Mouse (Mus musculus) ES-E14 (cell line): Measurements from ENCODE around the gene Hmces. TPM values are rescaled to one million over a fixed set of nuclear protein-coding genes. Genes with fewer than 3 reads are reported as not detected.

Source experiments
- DNase-seq: peaks from one replicate; pipeline ENCODE4 v3.0.0-alpha.2; 2013; ENCODE audit warnings: low read depth, low spot score
- H3K27ac ChIP-seq: 2 replicates; pipeline ENCODE4 v1.5.1; 2012; ENCODE audit warnings: low read depth, mild to moderate bottlenecking, low read length, moderate library complexity, mixed read lengths; ENCODE audit not compliant: poor library complexity, insufficient read depth, severe bottlenecking
- H3K36me3 ChIP-seq: 2 replicates; pipeline ENCODE4 v1.6.1; 2012; ENCODE audit warnings: mild to moderate bottlenecking, low read length, moderate library complexity, mixed read lengths; ENCODE audit not compliant: control insufficient read depth, poor library complexity, insufficient read depth, severe bottlenecking
- H3K4me1 ChIP-seq, 2 experiments: fragments of 150-350 bp in 1 of 2; sonication (generic) in 1 of 2; 2 replicates each; pipeline ENCODE4 v1.6.1; 2012; ENCODE audit warnings: low read length in 2 of 2, mild to moderate bottlenecking in 1 of 2, mixed read lengths in 1 of 2; ENCODE audit not compliant: control insufficient read depth in 2 of 2, insufficient read depth in 2 of 2, poor library complexity in 1 of 2
- H3K4me3 ChIP-seq, 2 experiments: fragments of 150-350 bp in 1 of 2; sonication (generic) in 1 of 2; 2 replicates each; pipeline ENCODE4 v1.5.1; 2012; ENCODE audit warnings: low read length in 2 of 2, low read depth in 1 of 2, mild to moderate bottlenecking in 1 of 2, mixed read lengths in 1 of 2; ENCODE audit not compliant: insufficient read depth in 1 of 2, poor library complexity in 1 of 2, severe bottlenecking in 1 of 2
- H3K9ac ChIP-seq: 2 replicates; pipeline ENCODE4 v1.6.1; 2012; ENCODE audit warnings: low read depth, mild to moderate bottlenecking, low read length, mixed read lengths; ENCODE audit not compliant: poor library complexity, insufficient read depth, severe bottlenecking
- H3K9me3 ChIP-seq: fragments of 150-350 bp; sonication (generic); 2 replicates; pipeline ENCODE4 v1.6.1; 2012; ENCODE audit warnings: low read depth, mild to moderate bottlenecking, low read length; ENCODE audit not compliant: control insufficient read depth, insufficient read depth
- CHD2 ChIP-seq: IDR thresholded peaks from 2 replicates; pipeline ENCODE4 v1.6.1; 2014; ENCODE audit warnings: mild to moderate bottlenecking, low read depth, low read length, inconsistent platforms
- HCFC1 ChIP-seq: IDR thresholded peaks from 2 replicates; pipeline ENCODE4 v1.6.1; 2012; ENCODE audit warnings: low read length, inconsistent platforms, borderline replicate concordance; ENCODE audit not compliant: insufficient read depth
- MAFK ChIP-seq: IDR thresholded peaks from 2 replicates; pipeline ENCODE4 v1.6.1; 2014; ENCODE audit warnings: mild to moderate bottlenecking, low read depth, low read length, inconsistent platforms; ENCODE audit not compliant: insufficient read depth
- ZC3H11A ChIP-seq: IDR thresholded peaks from 2 replicates; pipeline ENCODE4 v1.6.1; 2012; ENCODE audit warnings: low read depth, mild to moderate bottlenecking, inconsistent platforms, low read length, borderline replicate concordance
- ZNF384 ChIP-seq: IDR thresholded peaks from 2 replicates; pipeline ENCODE4 v1.6.1; 2012; ENCODE audit warnings: low read depth, low read length, inconsistent platforms
- in situ Hi-C, 2 experiments: fragments of 600-800 bp; cut with MboI; formaldehyde crosslinking; loops; one replicate each; pipeline ENCODE4 v1.15.1; 2025; ENCODE audit warnings: low sequenced_read_pairs in 2 of 2, inconsistent platforms in 1 of 2; ENCODE audit not compliant: unreplicated experiment in 2 of 2
- total RNA-seq: library from RNA; depleted of rRNA; stranded (reverse); fragments of 300-350 nt; gene quantifications from 2 replicates; pipeline ENCODE4 v1.2.3, GENCODE M21; 2012; rRNA removed

The Hmces gene
- total RNA-seq, 1 experiment: 61.2 TPM

GRCm38 (mm10) chr6:87981547-87982256, 68.0 kb downstream of the Hmces start, which contains the start of gene H1fx:
Gene H1fx, minus strand, starts transcription at chr6:87981637.
- no peaks in the 10 kb centered on the region for H3K9me3 ChIP-seq
- peak within 1 kb of the TSS; percentile 34; the same call in 1 of the 2 replicates for H3K27ac ChIP-seq
- in situ Hi-C loops: no loop called here
- TF ChIP-seq ZNF384 (no peak), HCFC1 (peak; percentile 63)
- peak; percentile 59 for DNase-seq
- peak within 1 kb of the TSS; percentile 86 for H3K9ac ChIP-seq
- H3K4me3 ChIP-seq: peak within 1 kb of the TSS; percentile 91 to 93
- H3K4me1 ChIP-seq: peaks cover 0 to 7% of the 10 kb centered on the region in 2 experiments; a peak in 1 of 4 replicates
- peaks cover 5% of the 10 kb centered on the region; the same call in 1 of the 2 replicates for H3K36me3 ChIP-seq

GRCm38 (mm10) chr6:87982506-87982905, 68.8 kb downstream of the Hmces start:
- H3K36me3 ChIP-seq: peaks cover 5% of the 10 kb centered on the region; the same call in 1 of the 2 replicates
- H3K27ac ChIP-seq: no peak overlapping the region
- peaks cover 0 to 7% of the 10 kb centered on the region in 2 experiments; a peak in 1 of 4 replicates for H3K4me1 ChIP-seq
- in situ Hi-C loops: no loop called here
- TF ChIP-seq CHD2 (no peak), ZNF384 (no peak), MAFK (no peak), ZC3H11A (no peak), HCFC1 (no peak)
- no peak for DNase-seq
- peak overlapping the region; percentile 74 to 91; a peak in 3 of 4 replicates for H3K4me3 ChIP-seq
- no peaks in the 10 kb centered on the region for H3K9me3 ChIP-seq
- H3K9ac ChIP-seq: peak overlapping the region; percentile 9; the same call in 1 of the 2 replicates

Other genes with a start within 250 kb of the Hmces start
- gene Aplf, start 241.7 kb upstream of the Hmces start, total RNA-seq: 9.1 and 10.4 TPM in 2 replicates
- gene Efcc1, start 183.1 kb upstream of the Hmces start, total RNA-seq: not detected in 2 replicates
- not detected in 2 replicates for gene Gp9, start 135.9 kb upstream of the Hmces start, total RNA-seq
- 1.6 and 2.0 TPM in 2 replicates for gene Rab43, start 101.8 kb upstream of the Hmces start, total RNA-seq
- 2.6 and 5.7 TPM in 2 replicates for gene Gm45140, start 78.1 kb upstream of the Hmces start, total RNA-seq
- gene Isy1, start 75.1 kb upstream of the Hmces start, total RNA-seq: 34.6 and 48.8 TPM in 2 replicates
- 400 and 562 TPM in 2 replicates for gene Cnbp, start 62.8 kb upstream of the Hmces start, total RNA-seq
- gene Copg1, start 26.1 kb upstream of the Hmces start, total RNA-seq: 103 and 107 TPM in 2 replicates
- gene H1fx, start 67.7 kb downstream of the Hmces start, total RNA-seq: 13.6 and 14.0 TPM in 2 replicates
- 31.2 and 56.2 TPM in 2 replicates for gene Rab7, start 131.3 kb downstream of the Hmces start, total RNA-seq
- 376 and 602 TPM in 2 replicates for gene Rpn1, start 170.5 kb downstream of the Hmces start, total RNA-seq